Mouse (Mus musculus): ENCODE data around the gene Abhd12b.

DNA sequence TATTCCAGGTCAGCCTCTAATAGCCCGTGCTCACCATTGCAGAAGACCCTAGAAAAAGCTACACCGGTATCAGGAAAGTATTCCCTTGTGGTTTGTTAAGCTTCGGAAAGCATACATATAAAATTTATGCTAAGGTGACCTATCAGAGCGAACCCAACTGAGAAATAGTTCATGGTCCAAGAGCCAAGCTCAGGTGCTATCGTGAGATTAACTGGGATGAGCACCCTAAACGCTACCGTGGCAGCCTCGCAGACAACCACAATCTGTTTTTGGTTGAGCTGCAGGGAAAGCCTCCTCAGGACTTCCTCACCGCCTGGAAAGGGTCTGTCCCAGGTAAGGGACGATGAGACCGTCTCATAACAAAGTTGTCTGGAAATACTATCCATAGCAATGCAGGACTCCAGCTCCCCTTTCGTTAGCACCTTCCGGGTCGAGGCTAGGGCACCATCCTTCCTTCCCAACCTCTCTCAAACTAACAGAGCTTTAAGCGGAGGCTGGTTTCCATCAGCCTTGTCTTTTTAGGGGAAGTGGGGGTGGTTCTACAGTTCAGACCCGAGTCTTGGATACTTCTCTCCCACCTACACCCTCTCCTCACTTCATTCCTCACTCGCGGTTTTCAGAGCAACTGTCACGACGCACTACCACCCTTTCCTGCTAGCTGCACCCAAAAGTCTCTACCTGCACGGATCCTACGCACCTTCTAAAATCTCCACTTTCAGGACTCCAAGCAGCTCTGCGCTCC lies 43.4 kb upstream of the Abhd12b start:
- TF ChIP-seq POLR2A (IDR thresholded peaks at IDR 0.05; ENCODE audit: borderline replicate concordance, insufficient read depth, low read length): no peak
- TF ChIP-seq CTCF (IDR thresholded peaks at IDR 0.05; ENCODE audit: borderline replicate concordance, insufficient read depth, low read depth, low read length): no peak
